Mouse (Mus musculus): Measurements from ENCODE around the gene Gucy1b2. TPM values are rescaled to one million over a fixed set of nuclear protein-coding genes. Genes with fewer than 3 reads are reported as not detected.
A peak's percentile ranks its signal among the peaks of the same experiment; 100 is the strongest.

The Gucy1b2 gene
- polyA plus RNA-seq, 1 experiment from 2014 or later, result 0.70 TPM

DNA sequence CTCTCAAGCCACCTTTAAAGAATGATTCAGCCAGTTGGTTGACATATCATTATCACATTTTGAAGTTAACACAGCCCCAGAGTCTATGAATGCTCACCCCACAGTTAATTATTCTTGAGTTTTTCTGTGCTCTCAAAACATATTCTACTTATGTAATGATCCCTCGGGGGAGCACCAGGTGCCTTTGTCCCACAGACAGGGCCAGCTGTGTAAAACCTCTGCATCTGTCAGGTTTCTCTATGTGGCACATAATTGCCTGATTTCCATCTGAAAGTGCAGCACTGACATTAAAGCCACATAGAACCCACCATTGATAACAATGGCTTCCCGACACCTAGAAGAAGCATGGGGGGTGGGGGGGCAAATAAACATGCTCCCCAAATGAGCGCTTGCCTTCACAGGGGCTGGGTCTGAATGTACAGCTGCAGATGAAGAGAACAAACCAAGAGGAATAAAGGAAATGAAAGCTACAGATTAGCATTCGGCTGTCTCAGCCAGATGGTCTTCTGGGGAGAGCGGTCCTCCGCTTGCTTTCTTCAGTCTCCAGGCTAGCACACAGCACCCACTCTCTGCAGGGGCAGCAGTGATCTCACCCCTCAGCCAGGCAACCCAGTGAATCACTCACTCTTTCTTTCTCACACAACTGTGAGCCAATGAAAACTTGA lies 66.9 kb downstream of the Gucy1b2 start:
- H3K27ac ChIP-seq (ENCODE audit: low read depth, low read length), result peak overlapping the region; percentile 48
- ATAC-seq (ENCODE audit: low FRiP score) (peak; percentile 62), DNase-seq (ENCODE audit: low spot score, missing footprints) (peak; percentile 85)
- H3K4me3 ChIP-seq (ENCODE audit: low read depth, low read length), result no peak overlapping the region
- H3K27me3 ChIP-seq (ENCODE audit: control insufficient read depth, insufficient read depth, low read length), result no peaks in the 10 kb centered on the region
- no peaks in the 10 kb centered on the region for H3K36me3 ChIP-seq (ENCODE audit: control insufficient read depth, insufficient read depth, low read length)
- H3K9ac ChIP-seq (ENCODE audit: low read length), result no peak overlapping the region
- H3K4me2 ChIP-seq, result no peak overlapping the region; the same call in 1 of the 2 replicates
- no peaks in the 10 kb centered on the region for H3K9me3 ChIP-seq (ENCODE audit: control insufficient read depth, low read length)
- 40% methylated on average over 6 of the region's 6 CpGs for WGBS
- peaks cover 8% of the 10 kb centered on the region for H3K4me1 ChIP-seq (ENCODE audit: control insufficient read depth, insufficient read depth, low read length)

DNA sequence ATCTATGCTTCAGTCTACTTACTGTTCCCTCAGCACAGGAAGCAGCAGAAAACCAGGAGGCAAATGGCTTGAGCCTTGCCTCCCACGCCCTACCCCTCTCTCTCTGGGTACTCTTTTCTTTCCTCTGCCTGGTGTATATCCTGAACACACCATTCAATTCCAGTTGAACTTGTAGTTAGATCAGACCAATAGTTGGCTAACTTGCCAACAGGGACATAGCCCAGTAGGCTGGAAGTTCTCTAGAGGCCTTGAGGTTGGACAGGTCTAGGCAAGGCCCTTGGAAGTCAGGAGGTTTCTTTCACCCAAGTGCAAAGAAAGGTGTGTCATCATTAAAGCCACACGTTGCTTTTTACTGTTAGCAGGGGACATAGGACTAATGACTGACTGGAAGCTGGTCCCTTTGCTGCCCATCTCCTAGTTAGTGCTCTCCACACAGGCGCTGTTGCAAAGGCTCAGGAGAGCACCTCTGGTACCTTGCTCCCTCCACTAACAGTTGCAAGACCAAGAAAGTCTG lies 72.2 kb downstream of the Gucy1b2 start:
- Histone ChIP-seq H3K9ac (ENCODE audit: low read length) (no peak overlapping the region), H3K4me3 (ENCODE audit: low read depth, low read length) (no peak overlapping the region), H3K4me1 (ENCODE audit: control insufficient read depth, insufficient read depth, low read length) (no peaks in the 10 kb centered on the region), H3K36me3 (ENCODE audit: control insufficient read depth, insufficient read depth, low read length) (no peaks in the 10 kb centered on the region), H3K9me3 (ENCODE audit: control insufficient read depth, low read length) (no peaks in the 10 kb centered on the region), H3K4me2 (no peak overlapping the region), H3K27ac (ENCODE audit: low read depth, low read length) (no peak overlapping the region), H3K27me3 (ENCODE audit: control insufficient read depth, insufficient read depth, low read length) (no peaks in the 10 kb centered on the region)
- 98% methylated on average over 3 of the region's 3 CpGs for WGBS
- ATAC-seq (ENCODE audit: low FRiP score), result no peak
- peak; percentile 70 for DNase-seq (ENCODE audit: low spot score, missing footprints)

DNA sequence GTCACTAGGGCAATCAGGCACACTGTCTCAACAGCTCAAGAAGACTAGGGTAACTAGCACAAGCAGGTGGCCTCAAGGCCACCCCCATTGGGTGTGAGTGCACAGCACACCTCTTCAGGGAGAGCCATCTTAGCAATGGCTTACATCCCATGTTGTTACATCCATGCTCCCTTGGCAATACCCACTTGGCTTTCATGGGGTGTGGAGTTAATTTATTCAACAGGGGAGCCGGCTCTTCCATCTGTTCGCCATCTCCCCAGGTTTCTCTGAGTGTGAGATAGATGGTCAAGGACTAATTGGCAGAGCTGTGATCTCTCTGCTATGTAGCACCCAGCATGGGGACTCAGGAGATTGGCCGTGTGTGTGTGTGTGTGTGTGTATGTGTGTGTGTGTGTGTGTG lies 73.0 kb downstream of the Gucy1b2 start:
- no peak overlapping the region for H3K27ac ChIP-seq (ENCODE audit: low read depth, low read length)
- H3K4me2 ChIP-seq, result no peak overlapping the region
- WGBS, result 83% methylated on average over 3 of the region's 3 CpGs
- no peak overlapping the region for H3K9ac ChIP-seq (ENCODE audit: low read length)
- DNase-seq (ENCODE audit: low spot score, missing footprints) (no peak), ATAC-seq (ENCODE audit: low FRiP score) (no peak)
- no peaks in the 10 kb centered on the region for H3K36me3 ChIP-seq (ENCODE audit: control insufficient read depth, insufficient read depth, low read length)
- H3K9me3 ChIP-seq (ENCODE audit: control insufficient read depth, low read length), result no peaks in the 10 kb centered on the region
- H3K4me3 ChIP-seq (ENCODE audit: low read depth, low read length), result no peak overlapping the region
- H3K4me1 ChIP-seq (ENCODE audit: control insufficient read depth, insufficient read depth, low read length), result no peaks in the 10 kb centered on the region
- no peaks in the 10 kb centered on the region for H3K27me3 ChIP-seq (ENCODE audit: control insufficient read depth, insufficient read depth, low read length)

DNA sequence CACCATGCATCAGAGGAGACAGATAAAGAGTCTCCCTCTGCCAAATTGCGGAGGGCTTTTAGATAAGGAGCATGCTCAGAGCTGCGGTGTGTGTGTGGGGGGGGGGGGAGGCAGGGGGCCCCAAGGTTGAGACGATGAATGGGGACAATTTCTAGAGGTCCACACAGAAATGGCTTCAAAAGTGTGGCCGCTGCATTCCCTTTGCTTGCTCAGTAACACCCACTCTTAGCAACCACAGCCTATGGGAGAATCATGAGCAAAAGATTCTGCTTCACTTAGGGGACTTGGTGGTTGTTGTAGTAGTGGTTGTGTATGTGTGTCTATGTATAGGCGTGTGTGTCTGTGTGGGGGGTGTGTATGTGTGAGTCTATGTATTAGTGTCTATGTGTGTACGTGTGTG lies 75.5 kb downstream of the Gucy1b2 start:
- Histone ChIP-seq H3K36me3 (ENCODE audit: control insufficient read depth, insufficient read depth, low read length) (no peaks in the 10 kb centered on the region), H3K27ac (ENCODE audit: low read depth, low read length) (no peak overlapping the region), H3K27me3 (ENCODE audit: control insufficient read depth, insufficient read depth, low read length) (no peaks in the 10 kb centered on the region), H3K4me2 (no peak overlapping the region), H3K4me3 (ENCODE audit: low read depth, low read length) (no peak overlapping the region), H3K9me3 (ENCODE audit: control insufficient read depth, low read length) (no peaks in the 10 kb centered on the region), H3K9ac (ENCODE audit: low read length) (no peak overlapping the region), H3K4me1 (ENCODE audit: control insufficient read depth, insufficient read depth, low read length) (no peaks in the 10 kb centered on the region)
- 71% methylated on average over 6 of the region's 6 CpGs for WGBS
- no peak for DNase-seq (ENCODE audit: low spot score, missing footprints)
- no peak for ATAC-seq (ENCODE audit: low FRiP score)

DNA sequence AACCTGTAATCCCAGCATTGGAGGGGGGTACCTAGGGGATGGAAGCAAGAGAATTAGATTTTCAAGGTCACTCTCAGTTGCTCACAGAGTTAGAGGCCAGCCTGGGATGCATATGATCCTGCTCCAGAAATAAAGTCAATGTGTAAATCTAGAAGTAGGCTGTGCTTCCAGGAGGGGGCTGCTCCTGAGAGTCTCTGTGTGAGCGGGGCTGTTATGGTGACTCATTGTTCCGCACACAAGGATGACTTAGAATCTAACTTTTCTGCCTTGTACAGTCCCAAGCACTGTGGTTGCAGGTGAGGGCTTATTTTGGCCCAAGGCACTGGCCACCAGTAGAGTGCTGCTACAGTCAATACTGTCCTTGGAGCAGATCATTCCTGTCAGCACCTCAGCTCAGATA lies 76.7 kb downstream of the Gucy1b2 start:
- no peak overlapping the region for H3K4me2 ChIP-seq
- WGBS, result 96% methylated on average over 2 of the region's 2 CpGs
- ATAC-seq (ENCODE audit: low FRiP score) (no peak), DNase-seq (ENCODE audit: low spot score, missing footprints) (no peak)
- no peaks in the 10 kb centered on the region for H3K9me3 ChIP-seq (ENCODE audit: control insufficient read depth, low read length)
- H3K9ac ChIP-seq (ENCODE audit: low read length), result no peak overlapping the region
- no peaks in the 10 kb centered on the region for H3K27me3 ChIP-seq (ENCODE audit: control insufficient read depth, insufficient read depth, low read length)
- H3K4me3 ChIP-seq (ENCODE audit: low read depth, low read length), result no peak overlapping the region
- H3K36me3 ChIP-seq (ENCODE audit: control insufficient read depth, insufficient read depth, low read length), result no peaks in the 10 kb centered on the region
- H3K27ac ChIP-seq (ENCODE audit: low read depth, low read length), result no peak overlapping the region
- H3K4me1 ChIP-seq (ENCODE audit: control insufficient read depth, insufficient read depth, low read length), result no peaks in the 10 kb centered on the region

DNA sequence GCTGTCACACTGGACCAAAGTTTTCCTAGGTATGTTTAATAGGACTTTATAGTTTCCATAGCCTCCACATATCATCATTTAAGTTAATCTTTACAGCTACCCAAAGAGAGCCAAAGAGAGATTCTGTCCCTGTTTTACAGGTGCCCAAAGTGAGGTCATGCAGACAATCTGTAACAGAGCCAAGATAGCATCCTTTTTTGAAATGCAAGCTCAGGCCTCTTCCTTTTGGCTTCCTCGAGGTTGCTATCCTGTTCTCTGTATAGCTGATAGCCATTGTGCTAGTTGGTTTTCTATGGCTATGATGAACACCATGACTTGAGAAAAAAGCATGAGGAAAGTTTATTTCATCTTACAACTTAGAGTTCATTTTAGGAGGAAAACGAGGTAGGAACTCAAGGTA lies 80.0 kb downstream of the Gucy1b2 start:
- Histone ChIP-seq H3K36me3 (ENCODE audit: control insufficient read depth, insufficient read depth, low read length) (no peaks in the 10 kb centered on the region), H3K9me3 (ENCODE audit: control insufficient read depth, low read length) (no peaks in the 10 kb centered on the region), H3K4me2 (no peak overlapping the region), H3K4me1 (ENCODE audit: control insufficient read depth, insufficient read depth, low read length) (no peaks in the 10 kb centered on the region), H3K9ac (ENCODE audit: low read length) (no peak overlapping the region), H3K27me3 (ENCODE audit: control insufficient read depth, insufficient read depth, low read length) (no peaks in the 10 kb centered on the region), H3K4me3 (ENCODE audit: low read depth, low read length) (no peak overlapping the region), H3K27ac (ENCODE audit: low read depth, low read length) (no peak overlapping the region)
- ATAC-seq (ENCODE audit: low FRiP score), result no peak
- WGBS, result 93% methylated on average over 2 of the region's 2 CpGs
- no peak for DNase-seq (ENCODE audit: low spot score, missing footprints)

DNA sequence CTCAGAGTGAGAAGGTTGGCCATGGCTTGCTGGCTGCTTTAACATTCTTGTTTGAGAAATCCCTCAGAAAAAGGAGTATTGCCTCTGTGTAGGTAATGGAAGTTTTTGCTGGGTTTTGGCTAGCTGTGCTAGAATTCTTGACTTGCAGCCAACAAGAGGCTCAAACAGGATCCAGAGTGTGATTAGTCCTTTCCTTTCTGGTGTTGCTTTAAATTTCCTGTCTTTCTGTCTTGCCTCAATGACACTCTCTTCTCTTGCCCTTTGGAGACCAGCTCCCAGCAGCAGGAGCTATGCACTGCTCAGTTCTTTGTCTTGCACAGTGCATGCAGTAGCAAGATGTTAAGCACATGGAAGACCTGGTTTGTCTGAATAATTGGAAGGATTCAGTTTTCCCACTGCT lies 80.4 kb downstream of the Gucy1b2 start:
- no peak overlapping the region for H3K27ac ChIP-seq (ENCODE audit: low read depth, low read length)
- H3K4me3 ChIP-seq (ENCODE audit: low read depth, low read length), result no peak overlapping the region
- H3K4me1 ChIP-seq (ENCODE audit: control insufficient read depth, insufficient read depth, low read length), result no peaks in the 10 kb centered on the region
- H3K27me3 ChIP-seq (ENCODE audit: control insufficient read depth, insufficient read depth, low read length), result no peaks in the 10 kb centered on the region
- no peaks in the 10 kb centered on the region for H3K9me3 ChIP-seq (ENCODE audit: control insufficient read depth, low read length)
- no peak for ATAC-seq (ENCODE audit: low FRiP score)
- no peak for DNase-seq (ENCODE audit: low spot score, missing footprints)
- H3K4me2 ChIP-seq, result no peak overlapping the region
- H3K9ac ChIP-seq (ENCODE audit: low read length), result no peak overlapping the region
- no peaks in the 10 kb centered on the region for H3K36me3 ChIP-seq (ENCODE audit: control insufficient read depth, insufficient read depth, low read length)

DNA sequence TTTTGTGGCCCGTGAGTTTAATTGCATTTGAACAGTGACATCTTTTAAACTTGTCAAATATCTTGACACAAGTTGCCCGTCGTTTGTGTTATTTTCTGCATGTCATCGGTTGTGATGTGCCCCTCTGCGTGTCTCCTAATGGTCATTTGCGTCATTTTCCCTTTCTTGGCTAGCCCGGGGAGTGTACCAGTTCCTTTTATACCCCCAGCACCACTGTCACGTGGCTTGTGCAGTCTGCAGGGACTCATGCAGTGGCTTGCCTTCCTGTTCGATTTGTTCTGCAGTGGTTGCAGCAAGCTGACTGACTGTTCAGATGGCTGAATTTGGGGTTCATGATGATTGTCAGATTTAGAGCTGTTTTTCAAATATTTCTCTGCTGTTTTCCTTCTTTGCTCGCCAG lies 82.1 kb downstream of the Gucy1b2 start:
- no peak overlapping the region for H3K9ac ChIP-seq (ENCODE audit: low read length)
- no peaks in the 10 kb centered on the region for H3K4me1 ChIP-seq (ENCODE audit: control insufficient read depth, insufficient read depth, low read length)
- H3K27me3 ChIP-seq (ENCODE audit: control insufficient read depth, insufficient read depth, low read length), result no peaks in the 10 kb centered on the region
- no peak overlapping the region for H3K4me3 ChIP-seq (ENCODE audit: low read depth, low read length)
- whole genome bisulfite sequencing, result 87% methylated on average over 10 of the region's 10 CpGs
- DNase-seq (ENCODE audit: low spot score, missing footprints), result peak; percentile 70
- no peaks in the 10 kb centered on the region; the same call in 1 of the 2 replicates for H3K36me3 ChIP-seq (ENCODE audit: control insufficient read depth, insufficient read depth, low read length)
- no peak overlapping the region for H3K4me2 ChIP-seq
- no peak overlapping the region for H3K27ac ChIP-seq (ENCODE audit: low read depth, low read length)
- no peak for ATAC-seq (ENCODE audit: low FRiP score)
- H3K9me3 ChIP-seq (ENCODE audit: control insufficient read depth, low read length), result no peaks in the 10 kb centered on the region

DNA sequence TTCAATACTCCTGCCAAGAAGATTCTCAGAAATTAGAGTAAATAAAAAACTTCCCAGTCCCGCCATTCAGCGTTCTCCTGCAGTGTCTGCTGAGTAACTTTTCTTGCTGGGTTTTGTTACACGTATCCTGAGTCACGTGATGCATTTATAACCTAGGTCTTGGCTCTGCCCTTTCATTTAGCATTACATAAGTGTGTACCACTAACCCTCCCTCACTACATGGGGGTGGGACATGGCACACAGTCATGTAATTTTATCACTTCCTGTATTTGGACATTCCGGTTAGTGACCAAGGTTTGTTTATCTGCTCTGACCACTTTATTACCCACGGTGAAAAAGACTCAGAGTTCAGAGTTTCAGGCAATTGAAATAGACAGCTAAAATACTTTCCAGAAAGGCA lies 85.3 kb downstream of the Gucy1b2 start:
- Histone ChIP-seq H3K4me1 (ENCODE audit: control insufficient read depth, insufficient read depth, low read length) (no peaks in the 10 kb centered on the region), H3K27me3 (ENCODE audit: control insufficient read depth, insufficient read depth, low read length) (no peaks in the 10 kb centered on the region), H3K4me3 (ENCODE audit: low read depth, low read length) (no peak overlapping the region), H3K4me2 (no peak overlapping the region), H3K9me3 (ENCODE audit: control insufficient read depth, low read length) (no peaks in the 10 kb centered on the region), H3K9ac (ENCODE audit: low read length) (no peak overlapping the region), H3K27ac (ENCODE audit: low read depth, low read length) (no peak overlapping the region), H3K36me3 (ENCODE audit: control insufficient read depth, insufficient read depth, low read length) (no peaks in the 10 kb centered on the region; the same call in 1 of the 2 replicates)
- WGBS, result 79% methylated on average over 6 of the region's 6 CpGs
- no peak for DNase-seq (ENCODE audit: low spot score, missing footprints)
- ATAC-seq (ENCODE audit: low FRiP score), result no peak

Data from midbrain, embryonic 11.5 days (tissue).